Mouse (Mus musculus): ENCODE measurements around the gene Alg9. TPM values are rescaled to one million over a fixed set of nuclear protein-coding genes. Genes with fewer than 3 reads are reported as not detected.

Gene Alg9
- 1 to 10 TPM; 9.2 to 9.9 TPM for polyA plus RNA-seq (2017; shearing (Covaris generic))

GRCm38 (mm10) chr9:50774991-50775612 lies at the start of gene Alg9, which contains the start of gene 1110032A03Rik:
Alg9 (plus strand) TSS chr9:50775019.
1110032A03Rik (minus strand) TSS chr9:50775520.
- peak; percentile 82 for ATAC-seq

- no peak for ATAC-seq
Measured at GRCm38 (mm10) chr9:50725921-50726590, 48.8 kb upstream of the Alg9 start.

- no peak for ATAC-seq
Measured at GRCm38 (mm10) chr9:50727171-50727924, 47.5 kb upstream of the Alg9 start.

- ATAC-seq = peak; percentile 39
Measured at GRCm38 (mm10) chr9:50727925-50728651, 46.7 kb upstream of the Alg9 start.

GRCm38 (mm10) chr9:50729600-50729999 lies 45.2 kb upstream of the Alg9 start:
- ATAC-seq = no peak

GRCm38 (mm10) chr9:50732560-50732959 lies 42.3 kb upstream of the Alg9 start:
- ATAC-seq = no peak

GRCm38 (mm10) chr9:50734989-50735388 lies 39.8 kb upstream of the Alg9 start:
- ATAC-seq = no peak

- ATAC-seq = peak; percentile 93
Measured at GRCm38 (mm10) chr9:50738914-50739870, 35.6 kb upstream of the Alg9 start, which contains the start of gene Dixdc1. Dixdc1 (minus strand) TSS chr9:50739517.

- ATAC-seq = no peak
Measured at GRCm38 (mm10) chr9:50740867-50741784, 33.7 kb upstream of the Alg9 start.

- ATAC-seq = no peak
Measured at GRCm38 (mm10) chr9:50742261-50742660, 32.6 kb upstream of the Alg9 start.

GRCm38 (mm10) chr9:50742744-50743143 lies 32.1 kb upstream of the Alg9 start:
- no peak for ATAC-seq

- ATAC-seq = no peak
Measured at GRCm38 (mm10) chr9:50745806-50746205, 29.0 kb upstream of the Alg9 start.

- ATAC-seq = no peak
Measured at GRCm38 (mm10) chr9:50746214-50746677, 28.6 kb upstream of the Alg9 start, which contains the start of gene 2310030G06Rik. 2310030G06Rik (minus strand) TSS chr9:50746536.

GRCm38 (mm10) chr9:50750706-50751105 lies 24.1 kb upstream of the Alg9 start:
- ATAC-seq = no peak

- no peak for ATAC-seq
Measured at GRCm38 (mm10) chr9:50751323-50751722, 23.5 kb upstream of the Alg9 start, which contains the start of gene Cryab. Cryab (plus strand) TSS chr9:50751325.

- no peak for ATAC-seq
Measured at GRCm38 (mm10) chr9:50752054-50752602, 22.7 kb upstream of the Alg9 start, which contains the start of gene Hspb2. Hspb2 (minus strand) TSS chr9:50752354.

GRCm38 (mm10) chr9:50752784-50753615 lies 21.8 kb upstream of the Alg9 start:
- ATAC-seq = no peak

- no peak for ATAC-seq
Measured at GRCm38 (mm10) chr9:50753947-50754346, 20.9 kb upstream of the Alg9 start.

GRCm38 (mm10) chr9:50756711-50757110 lies 18.1 kb upstream of the Alg9 start:
- ATAC-seq = no peak
